In the genomic region with DNA sequence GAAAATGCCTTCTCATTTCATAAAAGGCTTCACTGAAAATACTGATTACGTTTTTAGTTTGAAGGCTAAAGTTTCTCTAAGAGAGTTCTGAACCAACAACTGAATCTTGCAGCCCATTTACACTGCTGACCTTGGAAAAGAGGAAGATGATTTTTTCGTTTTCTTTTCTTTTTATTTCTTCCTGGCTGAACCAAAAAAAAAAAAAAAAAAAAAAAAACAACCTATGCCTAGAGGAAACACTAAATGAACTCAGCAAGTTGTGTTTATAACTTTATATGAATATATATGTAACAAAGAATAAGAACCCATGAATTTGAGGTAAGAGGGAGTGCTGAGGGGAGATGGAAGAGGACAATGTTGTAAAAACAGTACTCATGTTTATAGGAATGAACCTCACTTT, we compare ENCODE assay signal across 32 mouse cellular contexts.
"Had no signal": no experiment of that assay in that cellular context is flagged by ENCODE, and none has a peak within 500 bp of the region (broad histone marks: within the 10 kb centered on the region; RNA-seq: fewer than 3 reads in every experiment).

No protein-coding gene starts in this region.

- ATAC-seq: hindbrain, embryonic 16.5 days; hindbrain, postnatal 0 days; inflammation-experienced regulatory T-cells, adult 6 months; intestine, embryonic 15.5 days; intestine, embryonic 16.5 days; intestine, postnatal 0 days had no signal

- H3K4me1 ChIP-seq: heart, embryonic 13.5 days; heart, embryonic 15.5 days; hindbrain, embryonic 10.5 days; hindbrain, embryonic 12.5 days; hindbrain, embryonic 13.5 days; hindbrain, embryonic 15.5 days; intestine, embryonic 15.5 days; kidney, embryonic 15.5 days had no signal

- H3K9me3 ChIP-seq: heart, embryonic 15.5 days; hindbrain, embryonic 10.5 days; hindbrain, embryonic 12.5 days; hindbrain, embryonic 13.5 days; hindbrain, embryonic 15.5 days; intestine, embryonic 15.5 days; kidney, embryonic 15.5 days had no signal

- DNase-seq: heart, postnatal 10 days; heart, postnatal 14 days; heart, postnatal 36 days; heart, postnatal 4 days; kidney, adult 11 months; kidney, adult 18-20 months; kidney, adult 2 months; kidney, adult 8-10 months; kidney, adult 9 months; kidney, postnatal 10 days; kidney, postnatal 14 days; kidney, postnatal 25 days; kidney, postnatal 36 days; kidney, postnatal 4 days; layer of hippocampus, adult 9-11 months; layer of hippocampus, postnatal 36 days had no signal

- H3K4me3 ChIP-seq: heart, embryonic 13.5 days; heart, embryonic 15.5 days; hindbrain, embryonic 10.5 days; hindbrain, embryonic 12.5 days; hindbrain, embryonic 13.5 days; hindbrain, embryonic 15.5 days; intestine, embryonic 15.5 days; kidney, embryonic 15.5 days; layer of hippocampus, adult 2 months; left cerebral cortex, adult 2 months had no signal

- H3K27me3 ChIP-seq: heart, embryonic 13.5 days; heart, embryonic 15.5 days; hindbrain, embryonic 12.5 days; hindbrain, embryonic 13.5 days; hindbrain, embryonic 15.5 days; intestine, embryonic 15.5 days; kidney, embryonic 15.5 days had no signal

- H3K4me2 ChIP-seq: heart, embryonic 13.5 days; heart, embryonic 15.5 days; hindbrain, embryonic 12.5 days; hindbrain, embryonic 13.5 days; hindbrain, embryonic 15.5 days; intestine, embryonic 15.5 days; kidney, embryonic 15.5 days had no signal

- H3K27ac ChIP-seq: heart, embryonic 13.5 days; heart, embryonic 15.5 days; hindbrain, embryonic 10.5 days; hindbrain, embryonic 12.5 days; hindbrain, embryonic 13.5 days; hindbrain, embryonic 15.5 days; hindbrain, postnatal 0 days; intestine, embryonic 15.5 days; kidney, embryonic 15.5 days; kidney, postnatal 0 days; layer of hippocampus, adult 2 months; left cerebral cortex, adult 2 months had no signal

- H3K36me3 ChIP-seq: heart, embryonic 13.5 days; heart, embryonic 15.5 days; hindbrain, embryonic 10.5 days; hindbrain, embryonic 12.5 days; hindbrain, embryonic 13.5 days; hindbrain, embryonic 15.5 days; intestine, embryonic 15.5 days; kidney, embryonic 15.5 days had no signal

- H3K9ac ChIP-seq: heart, embryonic 13.5 days; heart, embryonic 15.5 days; hindbrain, embryonic 12.5 days; hindbrain, embryonic 13.5 days; hindbrain, embryonic 15.5 days; intestine, embryonic 15.5 days; kidney, embryonic 15.5 days had no signal
